8 mouse cellular contexts compared by ENCODE assay signal in the genomic region with DNA sequence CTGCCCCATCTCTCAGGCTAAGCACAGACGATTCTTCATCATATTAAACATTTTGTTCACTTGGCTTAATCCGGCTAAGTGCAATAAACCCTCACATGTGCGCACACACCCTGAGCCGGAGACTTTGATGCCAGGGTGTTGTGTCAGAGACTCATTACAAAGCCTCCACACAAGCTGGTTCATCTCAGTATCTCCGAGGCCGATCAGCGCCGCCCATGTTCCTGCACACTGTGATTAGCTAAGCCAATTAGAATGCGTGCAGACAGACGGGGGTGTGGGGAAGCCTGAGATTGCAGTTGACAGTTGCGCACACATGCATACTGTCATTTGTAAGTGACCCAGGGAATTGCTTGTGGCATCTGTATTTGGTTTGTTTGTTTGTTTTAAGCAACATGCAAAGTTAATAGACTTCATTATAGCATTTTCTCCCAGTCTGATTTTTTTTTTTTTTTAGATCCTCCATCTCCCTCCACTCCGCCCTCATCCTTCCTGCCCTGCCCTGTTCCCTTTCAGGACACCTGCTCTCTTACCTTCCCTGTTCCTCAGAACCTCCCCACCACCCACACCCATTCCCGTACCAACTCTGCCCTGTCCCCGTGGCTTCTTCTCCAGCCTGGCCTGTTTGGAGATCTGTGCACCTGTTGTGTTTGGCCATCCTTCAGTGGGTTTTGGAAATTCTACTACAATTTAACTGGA.
DNase-seq lines count a peak whose midpoint lies in the region; ATAC-seq and TF ChIP-seq lines count a peak whose summit lies in the region.

No protein-coding gene starts in this region.

- DNase-seq in lung, adult 18-20 months: peak; percentile 33 to 57
- DNase-seq in lung, adult 2 months: no peak
- peak; percentile 88 for DNase-seq in layer of hippocampus, adult 11-12 months (ENCODE audit: low spot score)
- DNase-seq in lung, embryonic 14.5 days: peak; percentile 49
- DNase-seq in right cerebral cortex, postnatal 4 days: peak; percentile 37
- DNase-seq in kidney, adult 9 months: no peak
- DNase-seq in cerebellum, adult 9-11 months: no peak

- no peaks in the 10 kb centered on the region for H3K27me3 ChIP-seq in lung, embryonic 14.5 days (ENCODE audit: insufficient read depth, low read length)

- no peaks in the 10 kb centered on the region for H3K9me3 ChIP-seq in lung, embryonic 14.5 days (ENCODE audit: low read depth, low read length)

- no peak overlapping the region for H3K9ac ChIP-seq in lung, embryonic 14.5 days

- no peak for TF ChIP-seq CTCF in lung, adult 2 months (IDR thresholded peaks at IDR 0.05; ENCODE audit: insufficient read depth, low read length)
- TF ChIP-seq CTCF in lung, embryonic 14.5 days (IDR thresholded peaks at IDR 0.05; ENCODE audit: low read depth): no peak

- H3K4me1 ChIP-seq in lung, adult 2 months (ENCODE audit: control insufficient read depth, insufficient read depth, low read length): no peaks in the 10 kb centered on the region
- no peaks in the 10 kb centered on the region for H3K4me1 ChIP-seq in lung, embryonic 14.5 days (ENCODE audit: insufficient read depth)

- no peak for ATAC-seq in lung, embryonic 14.5 days (ENCODE audit: insufficient read depth)
- ATAC-seq in inflammation-experienced regulatory T-cells, adult 6 months: no peak

- TF ChIP-seq POLR2A in lung, adult 2 months (IDR thresholded peaks at IDR 0.05; ENCODE audit: borderline replicate concordance, extremely low read depth, low read depth, low read length): no peak

- H3K36me3 ChIP-seq in lung, embryonic 14.5 days (ENCODE audit: insufficient read depth): no peaks in the 10 kb centered on the region

- H3K4me2 ChIP-seq in lung, embryonic 14.5 days: no peak overlapping the region

- H3K27ac ChIP-seq in lung, embryonic 14.5 days (ENCODE audit: low read depth): no peak overlapping the region

- 58% methylated on average over 14 of the region's 14 CpGs for WGBS in lung, adult 2 months
- 50% methylated on average over 14 of the region's 14 CpGs for WGBS in lung, embryonic 14.5 days

- no peak overlapping the region for H3K4me3 ChIP-seq in lung, adult 2 months (replicated peaks; ENCODE audit: extremely low read depth, low read depth, low read length)
- no peak overlapping the region for H3K4me3 ChIP-seq in lung, embryonic 14.5 days (ENCODE audit: low read depth, low read length)

Comparison
In these comparisons a context has a peak if more than half of its experiments do, and no peak if none do; other contexts are left out.
1. DNase-seq: peak in lung, adult 18-20 months (2 of 2), layer of hippocampus, adult 11-12 months (single experiment), lung, embryonic 14.5 days (single experiment) and right cerebral cortex, postnatal 4 days (single experiment); none in lung, adult 2 months (single experiment), kidney, adult 9 months (single experiment) and cerebellum, adult 9-11 months (single experiment).